Mouse (Mus musculus) embryonic facial prominence, embryonic 14.5 days (tissue): ENCODE measurements around the gene Armh3. TPM values are rescaled to one million over a fixed set of nuclear protein-coding genes. Genes with fewer than 3 reads are reported as not detected.
A peak's percentile ranks its signal among the peaks of the same experiment; 100 is the strongest.

Experiments used
- ATAC-seq: fragments of 200-750 bp; cut with Nextera tagmentation; 2 replicates; pipeline ENCODE4 v1.8.0; 2017; ENCODE audit warnings: low read depth, moderate number of reproducible peaks, moderate TSS enrichment
- DNase-seq: peaks from one replicate; pipeline ENCODE4 v3.0.0-alpha.2; 2015; ENCODE audit warnings: low spot score
- H3K27ac ChIP-seq: fragments of 300-500 bp; sonication (generic); replicated peaks from 2 replicates; pipeline ENCODE4 v1.5.1; 2014; ENCODE audit warnings: low read depth, mild to moderate bottlenecking, low read length, moderate library complexity
- H3K27me3 ChIP-seq: fragments of 300-500 bp; sonication (generic); replicated peaks from 2 replicates; pipeline ENCODE4 v1.6.1; 2014; ENCODE audit warnings: low read length; ENCODE audit not compliant: control insufficient read depth, insufficient read depth
- H3K36me3 ChIP-seq: fragments of 300-500 bp; sonication (generic); 2 replicates; pipeline ENCODE4 v1.6.1; 2014; ENCODE audit warnings: low read length, mixed read lengths; ENCODE audit not compliant: control insufficient read depth, insufficient read depth
- H3K4me1 ChIP-seq: fragments of 300-500 bp; sonication (generic); 2 replicates; pipeline ENCODE4 v1.6.1; 2014; ENCODE audit warnings: antibody characterized with exemption, low read length; ENCODE audit not compliant: control insufficient read depth, insufficient read depth
- H3K4me2 ChIP-seq: fragments of 300-500 bp; sonication (generic); 2 replicates; pipeline ENCODE4 v1.6.1; 2014; ENCODE audit warnings: low read depth, mild to moderate bottlenecking, low read length, moderate library complexity, mixed read lengths
- H3K4me3 ChIP-seq: fragments of 300-500 bp; sonication (generic); 2 replicates; pipeline ENCODE4 v1.5.1; 2014; ENCODE audit warnings: low read depth, mild to moderate bottlenecking, low read length
- H3K9ac ChIP-seq: fragments of 300-500 bp; sonication (generic); 2 replicates; pipeline ENCODE4 v1.6.1; 2014; ENCODE audit warnings: low read depth, mild to moderate bottlenecking, low read length, moderate library complexity, mixed read lengths
- H3K9me3 ChIP-seq: fragments of 300-500 bp; sonication (generic); 2 replicates; pipeline ENCODE4 v1.6.1; 2016; ENCODE audit warnings: low read length; ENCODE audit not compliant: control insufficient read depth
- WGBS: fragments of 180-500 bp; shearing (Covaris S2); extraction: QIAGEN DNeasy Blood & Tissue Kit; methylation state at CpG from one replicate; pipeline ENCODE4 v1.1.7; 2014; 5-methylcytosine and 5-hydroxymethylcytosine counted together
- polyA plus RNA-seq: library from polyadenylated mRNA; unstranded; fragments of >200 nt; fragmentation: Nextera tagmentation; extraction: Ambion mirVana; gene quantifications from 2 replicates; pipeline ENCODE4 v1.2.1, GENCODE M21; 2014

Gene Armh3
- polyA plus RNA-seq, 1 experiment from 2014 or later = 13.7 TPM

DNA sequence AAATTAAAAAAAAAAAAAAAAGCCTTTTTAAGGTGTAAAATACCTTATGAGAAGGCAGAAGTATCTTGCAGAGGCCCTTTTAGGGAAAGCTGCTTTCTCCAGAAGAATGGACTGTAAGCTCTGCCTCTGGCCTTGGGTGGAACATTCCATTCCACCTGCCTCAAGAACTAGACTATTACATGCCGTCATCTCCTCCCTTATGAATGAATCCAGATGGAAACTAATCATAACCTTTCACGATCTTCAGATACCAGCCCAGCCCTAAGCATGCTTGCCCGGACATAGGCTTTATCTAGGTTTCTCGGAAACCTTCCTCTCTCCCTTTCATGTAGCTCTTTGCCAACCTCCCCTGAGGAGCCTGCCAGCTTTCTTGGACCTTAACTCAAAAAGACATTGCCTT is 210.0 kb downstream of the Armh3 start:
- DNase-seq = no peak

DNA sequence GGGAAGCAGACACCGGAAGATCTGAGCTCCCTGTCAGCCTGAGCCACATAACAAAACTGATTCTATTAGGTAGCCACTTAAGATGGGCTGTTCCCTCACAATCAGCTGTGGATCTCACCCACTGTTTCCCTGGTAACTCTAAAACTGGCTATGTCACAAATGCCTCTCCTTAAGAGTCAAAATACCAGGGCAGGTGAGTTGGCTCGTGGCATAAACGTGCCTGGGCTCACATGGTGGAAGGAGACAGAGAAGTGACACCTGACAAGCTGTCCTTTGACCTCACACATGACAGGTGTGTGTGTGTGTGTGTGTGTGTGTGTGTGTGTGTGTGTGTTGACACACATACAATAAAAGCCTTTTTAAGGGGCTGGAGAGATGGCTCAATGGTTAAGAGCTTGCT is 210.8 kb downstream of the Armh3 start:
- Histone ChIP-seq H3K9me3 (no peaks in the 10 kb centered on the region), H3K9ac (no peak overlapping the region), H3K27ac (no peak overlapping the region), H3K4me3 (no peak overlapping the region), H3K4me2 (no peak overlapping the region), H3K36me3 (no peaks in the 10 kb centered on the region), H3K27me3 (no peaks in the 10 kb centered on the region), H3K4me1 (no peaks in the 10 kb centered on the region)
- 58% methylated on average over 3 of the region's 3 CpGs for WGBS
- ATAC-seq = no peak
- no peak for DNase-seq

More for the DNA sequence above, 210.0 kb downstream of the Armh3 start:
- 59% methylated on average over 4 of the region's 4 CpGs for WGBS
- Histone ChIP-seq H3K4me1 (no peaks in the 10 kb centered on the region), H3K27me3 (no peaks in the 10 kb centered on the region), H3K9ac (no peak overlapping the region), H3K27ac (no peak overlapping the region), H3K9me3 (no peaks in the 10 kb centered on the region), H3K4me3 (no peak overlapping the region), H3K4me2 (no peak overlapping the region), H3K36me3 (no peaks in the 10 kb centered on the region)
- ATAC-seq = no peak

DNA sequence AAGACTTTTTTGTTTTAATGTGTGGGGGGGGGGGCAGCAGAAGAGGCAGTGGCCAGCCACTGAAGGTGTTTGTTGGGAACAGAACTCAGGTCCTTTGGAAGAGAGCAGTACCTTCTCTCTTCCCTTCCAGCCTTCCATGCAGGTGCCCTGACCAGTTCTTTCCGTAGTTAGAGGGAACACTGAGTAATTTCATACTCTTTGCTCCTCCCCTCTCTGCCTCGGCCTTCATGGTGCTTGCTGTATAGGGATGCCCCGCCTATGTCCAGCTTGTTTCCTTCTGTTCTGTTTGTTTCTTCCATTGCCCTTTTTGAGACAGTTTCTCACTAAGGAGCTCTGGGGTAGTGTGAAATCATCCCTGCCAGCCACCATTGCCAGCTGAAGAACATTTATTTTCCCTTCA is 212.8 kb downstream of the Armh3 start:
- no peak overlapping the region for H3K27ac ChIP-seq
- no peak overlapping the region for H3K4me3 ChIP-seq
- H3K9me3 ChIP-seq = no peaks in the 10 kb centered on the region
- no peak for DNase-seq
- H3K27me3 ChIP-seq = no peaks in the 10 kb centered on the region
- no peak overlapping the region for H3K4me2 ChIP-seq
- H3K36me3 ChIP-seq = peaks cover 6% of the 10 kb centered on the region; the same call in 1 of the 2 replicates
- WGBS = 49% methylated on average over 3 of the region's 3 CpGs
- no peak for ATAC-seq
- H3K4me1 ChIP-seq = peaks cover 17% of the 10 kb centered on the region
- no peak overlapping the region for H3K9ac ChIP-seq

DNA sequence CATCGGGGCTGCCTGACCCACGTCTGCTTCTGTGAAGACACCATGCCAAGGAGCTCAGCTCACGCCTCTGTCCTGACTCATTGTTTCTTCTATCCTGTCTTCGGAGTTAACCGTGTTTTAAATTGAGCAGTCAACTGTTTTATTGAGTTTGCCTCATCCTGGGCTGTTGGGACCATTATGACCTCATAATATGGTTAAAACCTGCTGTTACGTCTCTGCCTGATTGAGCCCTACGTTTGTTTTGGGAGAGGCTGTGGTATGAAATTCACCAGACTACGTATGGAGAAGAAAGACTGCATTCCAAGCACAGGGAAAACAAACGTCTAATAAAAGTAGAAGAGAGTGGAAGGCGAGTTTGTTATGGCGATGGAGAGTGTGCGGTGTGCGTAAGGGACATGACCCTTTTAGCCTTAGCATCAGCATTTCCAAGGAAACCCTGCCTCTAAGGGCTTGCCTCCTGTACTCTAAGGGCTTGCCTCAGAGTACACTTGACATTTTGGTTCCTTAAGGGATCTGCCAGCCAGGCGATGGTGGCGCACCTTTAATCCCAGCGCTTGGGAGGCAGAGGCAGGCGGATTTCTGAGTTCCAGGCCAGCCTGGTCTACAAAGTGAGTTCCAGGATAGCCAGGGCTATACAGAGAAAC is 214.2 kb downstream of the Armh3 start:
- Histone ChIP-seq H3K4me2 (peak overlapping the region; percentile 73), H3K4me3 (peak overlapping the region; percentile 100), H3K27me3 (no peaks in the 10 kb centered on the region), H3K36me3 (peaks cover 20% of the 10 kb centered on the region), H3K4me1 (peaks cover 18% of the 10 kb centered on the region), H3K9ac (peak overlapping the region; percentile 70), H3K27ac (peak overlapping the region; percentile 98), H3K9me3 (no peaks in the 10 kb centered on the region)
- DNase-seq (no peak), ATAC-seq (peak; percentile 3; the same call in 1 of the 2 replicates)
- 28% methylated on average over 17 of the region's 17 CpGs for WGBS

DNA sequence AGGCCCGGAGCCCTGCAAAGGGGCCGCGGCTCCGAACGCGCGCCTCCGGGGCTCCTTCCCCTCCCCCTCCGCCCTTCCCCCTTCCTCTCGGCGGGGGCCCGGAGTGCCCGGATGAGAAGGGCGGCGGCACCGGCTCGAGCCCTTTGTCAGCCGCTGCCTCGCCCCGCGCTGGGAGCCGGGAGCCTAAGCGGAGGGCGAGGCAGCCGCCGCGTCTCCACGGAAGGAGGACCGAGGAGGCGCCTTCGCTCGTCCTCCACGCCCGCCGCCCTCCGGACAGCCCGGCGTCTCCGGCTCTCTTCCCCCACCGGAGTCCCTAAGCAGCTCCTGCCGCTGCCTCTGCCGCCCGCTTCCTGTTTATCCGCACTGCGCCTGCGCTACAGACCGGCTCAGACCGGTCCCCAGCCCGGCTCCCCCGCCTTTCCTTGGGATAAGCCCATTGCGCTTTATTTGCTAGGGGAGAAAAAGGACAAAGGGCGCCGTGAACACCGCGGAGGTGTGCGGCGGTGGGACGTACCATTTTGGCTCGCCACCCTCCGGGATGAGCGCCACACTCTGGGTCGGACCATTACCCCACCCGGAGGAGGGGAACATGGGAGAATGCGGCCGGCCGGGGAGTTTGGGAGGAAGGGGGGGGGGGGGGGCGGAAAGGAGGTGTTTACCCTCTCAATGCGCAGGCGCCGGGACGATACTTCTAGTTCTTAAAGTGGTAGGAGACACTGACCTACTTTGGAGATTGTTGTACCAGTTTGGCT is 214.9 kb downstream of the Armh3 start, which contains the start of gene Mgea5:
TSS of gene Mgea5 (minus strand) at position 657 of the 752 bp plus-strand sequence.
- ATAC-seq = peak; percentile 98
- WGBS = under 1% methylated on average over 29 of the region's 71 CpGs

DNA sequence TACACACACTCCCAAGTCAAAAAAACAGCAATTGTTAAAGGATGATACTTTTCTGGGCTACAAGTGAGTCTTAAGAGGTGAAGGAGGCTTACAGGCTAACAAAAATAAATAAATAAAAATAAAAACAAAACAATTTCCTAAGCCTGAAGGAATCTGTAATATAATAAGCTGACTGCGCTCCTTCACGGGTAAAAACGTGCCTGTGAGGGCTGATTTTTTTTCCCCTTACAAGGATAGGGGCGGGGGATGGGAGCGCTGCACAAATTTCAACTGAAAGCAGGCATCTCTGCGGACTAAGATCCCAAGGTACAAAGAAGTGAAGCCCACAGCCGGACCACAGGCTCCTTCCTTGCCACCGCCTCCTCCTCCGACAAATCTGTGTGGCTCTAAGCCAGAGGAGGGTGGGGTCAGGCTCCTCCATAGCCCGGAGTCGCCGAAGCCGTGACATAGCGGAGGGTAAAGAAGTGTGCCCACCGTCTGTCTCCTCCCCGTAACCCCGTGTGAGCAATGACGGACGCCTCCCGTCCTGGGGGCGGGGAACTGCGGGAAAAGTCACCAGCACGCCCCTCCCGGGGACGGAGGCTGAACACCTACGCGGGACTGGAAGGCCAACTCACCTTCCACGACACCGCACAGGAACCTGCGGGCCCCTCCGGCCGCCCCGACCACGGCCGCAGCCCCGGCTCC is 215.8 kb downstream of the Armh3 start:
- H3K36me3 ChIP-seq = peaks cover 36% of the 10 kb centered on the region
- H3K27me3 ChIP-seq = no peaks in the 10 kb centered on the region
- H3K27ac ChIP-seq = peak overlapping the region; percentile 98
- peak; percentile 81 for DNase-seq
- peak; percentile 16; the same call in 1 of the 2 replicates for ATAC-seq
- H3K4me3 ChIP-seq = peak overlapping the region; percentile 100
- H3K4me1 ChIP-seq = peaks cover 18% of the 10 kb centered on the region
- WGBS = under 1% methylated on average over 26 of the region's 36 CpGs
- peak overlapping the region; percentile 98 for H3K9ac ChIP-seq
- no peaks in the 10 kb centered on the region for H3K9me3 ChIP-seq
- H3K4me2 ChIP-seq = peak overlapping the region; percentile 71

More for the DNA sequence above, 214.9 kb downstream of the Armh3 start, which contains the start of gene Mgea5:
- H3K27me3 ChIP-seq = no peaks in the 10 kb centered on the region
- peaks cover 27% of the 10 kb centered on the region for H3K36me3 ChIP-seq
- H3K4me3 ChIP-seq = peak within 1 kb of the TSS; percentile 100
- peak within 1 kb of the TSS; percentile 98 for H3K9ac ChIP-seq
- H3K4me1 ChIP-seq = peaks cover 18% of the 10 kb centered on the region
- H3K4me2 ChIP-seq = peak within 1 kb of the TSS; percentile 73
- H3K27ac ChIP-seq = peak within 1 kb of the TSS; percentile 98
- DNase-seq = peak; percentile 99
- H3K9me3 ChIP-seq = no peaks in the 10 kb centered on the region

DNA sequence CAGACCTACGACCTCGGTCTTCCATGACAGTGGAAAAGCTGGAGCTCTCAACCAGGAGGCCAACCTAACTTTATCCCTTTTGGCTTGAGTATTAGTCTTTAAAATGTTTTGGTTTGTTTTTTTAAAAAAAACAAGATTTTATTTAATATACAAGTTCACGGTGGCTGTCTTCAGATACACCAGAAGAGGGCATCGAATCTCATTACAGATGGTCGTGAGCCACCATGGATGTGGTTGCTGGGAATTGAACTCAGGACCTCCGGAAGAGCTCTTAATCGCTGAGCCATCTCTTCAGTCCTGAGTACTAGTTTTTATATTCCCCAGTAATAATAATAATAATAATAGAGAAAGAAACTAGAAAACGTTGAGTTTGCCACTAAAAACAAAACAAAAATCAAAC is 216.6 kb downstream of the Armh3 start:
- Histone ChIP-seq H3K4me1 (peaks cover 18% of the 10 kb centered on the region), H3K27me3 (no peaks in the 10 kb centered on the region), H3K4me3 (peak overlapping the region; percentile 100), H3K9me3 (no peaks in the 10 kb centered on the region), H3K27ac (no peak overlapping the region), H3K9ac (peak overlapping the region; percentile 98; the same call in 1 of the 2 replicates), H3K4me2 (peak overlapping the region; percentile 71), H3K36me3 (peaks cover 44% of the 10 kb centered on the region)
- ATAC-seq = no peak
- DNase-seq = no peak
- 61% methylated on average over 8 of the region's 8 CpGs for WGBS

DNA sequence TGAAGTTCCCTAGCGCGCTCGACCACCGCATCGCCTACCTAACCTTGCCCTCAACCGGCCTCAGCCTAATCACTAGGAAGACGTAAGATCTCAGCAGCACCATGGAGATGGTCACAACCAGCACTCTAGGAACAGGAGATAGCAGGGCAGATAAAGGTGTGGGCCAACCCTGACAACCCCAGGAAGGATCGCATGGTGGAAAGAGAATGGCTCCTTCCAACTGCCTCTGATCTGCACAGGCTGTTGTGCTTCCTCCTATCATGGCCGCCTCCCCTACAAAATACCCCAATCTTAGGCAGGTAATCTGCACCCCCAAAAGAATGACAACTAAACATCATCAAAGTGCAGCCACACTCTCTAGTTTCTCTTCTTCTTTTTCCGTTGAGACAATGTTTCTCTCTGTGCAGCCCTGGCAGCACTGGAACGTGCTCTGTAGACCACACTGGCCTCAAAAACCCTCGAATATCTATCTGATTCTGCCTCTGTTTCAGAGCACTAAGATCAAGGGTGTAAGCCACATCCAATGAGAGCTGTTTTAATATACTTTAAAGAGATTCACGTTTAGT is 217.9 kb downstream of the Armh3 start:
- WGBS = 85% methylated on average over 13 of the region's 13 CpGs
- no peaks in the 10 kb centered on the region for H3K27me3 ChIP-seq
- peak overlapping the region; percentile 98; the same call in 1 of the 2 replicates for H3K9ac ChIP-seq
- H3K4me2 ChIP-seq = peak overlapping the region; percentile 71
- H3K9me3 ChIP-seq = no peaks in the 10 kb centered on the region
- H3K27ac ChIP-seq = no peak overlapping the region
- H3K36me3 ChIP-seq = peaks cover 57% of the 10 kb centered on the region
- DNase-seq = no peak
- H3K4me1 ChIP-seq = peaks cover 18% of the 10 kb centered on the region
- ATAC-seq = no peak
- no peak overlapping the region for H3K4me3 ChIP-seq
